Mouse (Mus musculus) hindbrain, embryonic 16.5 days (tissue): ENCODE results near the gene Gas8. TPM values are rescaled to one million over a fixed set of nuclear protein-coding genes. Genes with fewer than 3 reads are reported as not detected.
"Not testable (repeated sequence)": the region's sequence is repeated elsewhere in the genome, so short reads cannot be mapped to it uniquely, and the experiment has no call there.

Source experiments
- ATAC-seq: fragments of 200-750 bp; cut with Nextera tagmentation; 2 replicates; pipeline ENCODE4 v1.8.0; 2017; ENCODE audit warnings: moderate TSS enrichment, moderate library complexity
- H3K27ac ChIP-seq: fragments of 300-500 bp; sonication (generic); 2 replicates; pipeline ENCODE4 v1.5.1; 2014; ENCODE audit warnings: low read depth, mild to moderate bottlenecking, control low read depth, low read length, moderate library complexity
- H3K27me3 ChIP-seq: fragments of 300-500 bp; sonication (generic); replicated peaks from 2 replicates; pipeline ENCODE4 v1.6.1; 2014; ENCODE audit warnings: low read length; ENCODE audit not compliant: control insufficient read depth, insufficient read depth
- H3K36me3 ChIP-seq: fragments of 300-500 bp; sonication (generic); 2 replicates; pipeline ENCODE4 v1.6.1; 2014; ENCODE audit warnings: mild to moderate bottlenecking, low read length, moderate library complexity, mixed read lengths; ENCODE audit not compliant: control insufficient read depth, insufficient read depth
- H3K4me1 ChIP-seq: fragments of 300-500 bp; sonication (generic); 2 replicates; pipeline ENCODE4 v1.6.1; 2014; ENCODE audit warnings: low read depth, low read length; ENCODE audit not compliant: control insufficient read depth, insufficient read depth
- H3K4me2 ChIP-seq: fragments of 300-500 bp; sonication (generic); 2 replicates; pipeline ENCODE4 v1.6.1; 2014; ENCODE audit warnings: mild to moderate bottlenecking, low read length, control low read depth, moderate library complexity
- H3K4me3 ChIP-seq: fragments of 300-500 bp; sonication (generic); 2 replicates; pipeline ENCODE4 v1.5.1; 2014; ENCODE audit warnings: mild to moderate bottlenecking, low read length, control low read depth, moderate library complexity
- H3K9ac ChIP-seq: fragments of 300-500 bp; sonication (generic); 2 replicates; pipeline ENCODE4 v1.6.1; 2014; ENCODE audit warnings: low read depth, mild to moderate bottlenecking, control low read depth, low read length, moderate library complexity
- H3K9me3 ChIP-seq: fragments of 300-500 bp; sonication (generic); 2 replicates; pipeline ENCODE4 v1.6.1; 2014; ENCODE audit warnings: mild to moderate bottlenecking, low read length, moderate library complexity; ENCODE audit not compliant: control insufficient read depth
- WGBS: fragments of 180-500 bp; shearing (Covaris S2); extraction: QIAGEN DNeasy Blood & Tissue Kit; methylation state at CpG from one replicate; pipeline ENCODE4 v1.1.7; 2014; 5-methylcytosine and 5-hydroxymethylcytosine counted together
- polyA plus RNA-seq: library from polyadenylated mRNA; unstranded; fragments of >200 nt; fragmentation: Nextera tagmentation; extraction: Ambion mirVana; gene quantifications from 2 replicates; pipeline ENCODE4 v1.2.1, GENCODE M21; 2015

The Gas8 gene
- polyA plus RNA-seq, 1 experiment from 2014 or later: 40.9 TPM

DNA sequence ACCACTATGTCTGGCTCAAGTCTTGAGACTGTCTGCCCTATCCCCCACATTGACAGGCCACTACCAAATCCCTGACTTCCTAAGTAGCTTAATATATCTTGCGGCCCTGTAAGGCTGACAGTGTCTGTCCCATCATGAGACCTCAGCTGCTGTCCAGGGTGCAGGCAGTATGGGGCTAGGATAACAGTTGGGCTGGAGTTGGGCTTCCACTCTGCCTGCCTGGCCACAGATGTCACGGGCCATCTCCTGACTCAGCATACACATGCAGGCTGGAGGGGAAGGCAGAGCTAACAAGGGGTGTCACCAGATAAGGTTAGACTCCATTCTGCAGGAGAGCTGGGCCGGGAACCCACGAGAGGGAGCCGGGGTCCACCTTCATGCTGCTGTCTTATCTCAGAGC lies 11.5 kb upstream of the Gas8 start:
- WGBS: 100% methylated on average over 5 of the region's 5 CpGs
- Histone ChIP-seq H3K4me1 (no peaks in the 10 kb centered on the region), H3K36me3 (peaks cover 54% of the 10 kb centered on the region), H3K4me3 (no peak overlapping the region), H3K27ac (no peak overlapping the region), H3K9ac (no peak overlapping the region), H3K27me3 (no peaks in the 10 kb centered on the region), H3K4me2 (no peak overlapping the region), H3K9me3 (no peaks in the 10 kb centered on the region)
- ATAC-seq: no peak

DNA sequence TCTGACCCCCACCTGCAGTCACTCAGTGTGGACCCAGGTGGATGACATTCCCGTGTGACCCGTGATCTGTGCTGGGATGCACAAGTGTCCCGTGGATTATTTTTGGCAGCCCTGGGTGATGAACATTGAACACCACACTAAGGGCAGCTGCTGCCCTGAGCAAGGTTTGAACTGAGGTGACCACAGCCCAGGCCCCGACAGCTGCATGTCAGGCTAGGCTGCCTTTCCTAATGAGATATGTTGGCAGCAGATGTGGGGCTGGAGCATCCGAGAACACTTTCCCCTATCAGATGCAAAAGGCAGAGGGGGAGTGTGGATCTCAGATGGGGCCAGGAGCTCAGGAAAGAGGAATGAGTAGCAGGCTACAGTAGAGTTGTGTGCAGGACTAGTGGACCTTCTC lies 7.8 kb upstream of the Gas8 start:
- no peak for ATAC-seq
- H3K4me1 ChIP-seq: peaks cover 17% of the 10 kb centered on the region
- H3K36me3 ChIP-seq: peaks cover 37% of the 10 kb centered on the region
- H3K27ac ChIP-seq: no peak overlapping the region
- 83% methylated on average over 5 of the region's 5 CpGs for WGBS
- H3K4me2 ChIP-seq: no peak overlapping the region
- H3K27me3 ChIP-seq: no peaks in the 10 kb centered on the region
- H3K4me3 ChIP-seq: no peak overlapping the region
- no peak overlapping the region for H3K9ac ChIP-seq
- no peaks in the 10 kb centered on the region for H3K9me3 ChIP-seq

DNA sequence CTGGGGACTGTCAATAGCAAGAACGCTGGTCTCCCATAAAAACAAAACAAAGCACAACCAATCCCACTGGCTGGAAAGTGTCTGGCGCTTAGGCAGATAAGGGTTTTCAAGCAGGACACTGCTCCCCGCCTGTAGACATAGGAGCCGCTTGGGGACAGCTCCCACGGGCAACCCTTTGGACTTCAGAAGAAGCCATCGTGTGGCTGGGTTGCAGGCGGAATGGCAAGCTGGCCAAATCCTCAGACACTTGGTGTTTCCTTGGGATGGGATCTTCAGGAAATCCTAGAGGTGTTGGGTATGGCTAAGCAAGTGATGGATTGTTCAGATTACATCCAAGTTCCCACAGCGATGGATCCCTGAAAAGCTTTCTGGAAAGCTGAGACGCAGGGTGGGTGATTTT lies 4.5 kb upstream of the Gas8 start:
- whole genome bisulfite sequencing: 4% methylated on average over 9 of the region's 9 CpGs
- ATAC-seq: no peak
- peak overlapping the region; percentile 62 for H3K4me2 ChIP-seq
- H3K4me1 ChIP-seq: peaks cover 25% of the 10 kb centered on the region
- H3K9ac ChIP-seq: peak overlapping the region; percentile 86
- peaks cover 7% of the 10 kb centered on the region; the same call in 1 of the 2 replicates for H3K36me3 ChIP-seq
- no peaks in the 10 kb centered on the region for H3K27me3 ChIP-seq
- no peaks in the 10 kb centered on the region for H3K9me3 ChIP-seq
- peak overlapping the region; percentile 88 for H3K27ac ChIP-seq
- peak overlapping the region; percentile 54 for H3K4me3 ChIP-seq

DNA sequence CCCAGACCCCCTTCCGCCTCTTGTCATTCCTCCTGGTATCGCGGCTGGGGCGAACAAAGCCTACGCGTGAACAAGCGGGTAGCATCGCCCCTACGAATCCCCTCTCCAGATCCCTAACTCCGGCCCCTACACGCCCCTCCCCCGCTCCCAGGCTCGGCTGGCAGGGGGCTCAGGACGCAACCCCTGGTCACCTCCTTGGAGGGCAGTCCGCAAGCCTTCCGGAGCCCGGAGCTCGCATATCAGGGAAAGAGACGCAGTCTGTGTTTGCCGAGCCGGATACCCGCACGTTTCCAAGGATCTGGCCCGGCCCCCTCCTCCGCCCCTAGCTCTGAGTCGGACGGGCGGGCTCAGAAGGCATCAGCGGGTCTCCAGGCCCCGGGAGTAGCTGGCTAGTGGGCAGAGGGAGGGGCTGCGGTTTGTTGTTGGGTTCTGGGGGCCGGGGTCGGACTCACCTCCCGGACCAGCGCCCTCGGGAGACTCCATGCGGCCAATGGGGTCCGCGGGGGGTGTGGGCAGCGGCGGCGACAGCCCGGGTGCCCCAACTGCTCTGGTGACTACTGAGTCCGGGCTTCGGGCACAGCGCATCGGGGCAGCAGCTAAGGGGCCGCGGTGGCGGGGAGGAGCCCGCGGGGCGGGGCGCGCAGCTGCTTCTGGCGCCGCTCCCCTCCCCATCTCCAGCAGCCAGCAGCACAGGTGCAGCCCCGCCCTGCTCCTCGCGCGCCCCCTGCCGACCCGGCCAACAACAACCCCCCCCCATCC lies 3.7 kb upstream of the Gas8 start, which contains the start of gene Dbndd1:
TSS of gene Dbndd1 (minus strand) at position 683 of the 759 bp plus-strand sequence.
- Histone ChIP-seq H3K27ac (peak within 1 kb of the TSS; percentile 88), H3K27me3 (no peaks in the 10 kb centered on the region), H3K9ac (peak within 1 kb of the TSS; percentile 86), H3K36me3 (no peaks in the 10 kb centered on the region), H3K4me1 (peaks cover 32% of the 10 kb centered on the region), H3K4me2 (peak within 1 kb of the TSS; percentile 62), H3K9me3 (no peaks in the 10 kb centered on the region), H3K4me3 (peak within 1 kb of the TSS; percentile 54)
- peak; percentile 58 for ATAC-seq
- WGBS: 1% methylated on average over 44 of the region's 63 CpGs

DNA sequence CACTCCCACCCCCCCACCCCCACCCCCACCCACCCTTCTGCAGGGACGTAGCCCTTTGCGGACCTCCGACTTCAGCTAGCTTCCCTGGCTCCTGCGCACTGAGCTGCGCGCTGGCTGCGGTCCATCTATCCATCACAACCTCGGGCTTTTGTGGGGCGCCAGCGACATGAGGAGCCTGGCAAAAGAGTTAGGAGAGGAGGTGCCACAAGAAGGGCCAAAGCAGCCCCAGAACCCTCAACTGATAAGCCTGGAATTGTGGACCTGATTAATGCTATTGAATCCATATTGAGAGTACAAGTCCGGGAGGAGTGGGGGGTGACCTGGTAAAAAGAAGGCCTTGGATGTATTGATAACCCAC lies 3.1 kb upstream of the Gas8 start:
- Histone ChIP-seq H3K9me3 (no peaks in the 10 kb centered on the region), H3K27ac (peak overlapping the region; percentile 88), H3K4me1 (peaks cover 32% of the 10 kb centered on the region), H3K9ac (peak overlapping the region; percentile 86), H3K27me3 (no peaks in the 10 kb centered on the region), H3K4me3 (peak overlapping the region; percentile 54), H3K36me3 (peaks cover under 1% of the 10 kb centered on the region; the same call in 1 of the 2 replicates), H3K4me2 (peak overlapping the region; percentile 62)
- ATAC-seq: no peak
- WGBS: 0% methylated on average over 4 of the region's 11 CpGs

DNA sequence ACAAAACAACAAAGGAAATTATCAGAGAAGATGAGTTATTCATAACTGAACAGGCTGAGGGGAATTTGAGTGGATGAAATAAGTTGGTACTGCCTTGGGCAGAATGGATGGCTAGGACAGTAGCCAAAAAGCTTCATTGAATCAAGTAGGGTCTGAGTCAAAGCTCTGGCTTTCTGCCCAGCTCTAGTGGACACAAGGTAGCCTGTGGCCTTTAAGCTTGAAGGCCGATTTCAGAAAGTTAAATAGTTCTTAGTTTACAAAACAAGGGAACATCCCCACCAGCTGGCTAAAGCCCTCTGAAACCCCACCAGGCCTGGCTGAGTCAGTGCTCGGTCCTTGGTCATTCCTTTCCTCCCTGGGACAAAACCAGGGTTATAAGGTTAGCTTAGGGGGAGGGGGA lies 2.0 kb upstream of the Gas8 start:
- no peak for ATAC-seq
- Histone ChIP-seq H3K9me3 (no peaks in the 10 kb centered on the region), H3K4me2 (no peak overlapping the region), H3K4me3 (no peak overlapping the region), H3K9ac (no peak overlapping the region), H3K27me3 (no peaks in the 10 kb centered on the region), H3K36me3 (peaks cover 2% of the 10 kb centered on the region; the same call in 1 of the 2 replicates), H3K4me1 (peaks cover 32% of the 10 kb centered on the region), H3K27ac (no peak overlapping the region)
- 41% methylated on average over 2 of the region's 2 CpGs for WGBS

DNA sequence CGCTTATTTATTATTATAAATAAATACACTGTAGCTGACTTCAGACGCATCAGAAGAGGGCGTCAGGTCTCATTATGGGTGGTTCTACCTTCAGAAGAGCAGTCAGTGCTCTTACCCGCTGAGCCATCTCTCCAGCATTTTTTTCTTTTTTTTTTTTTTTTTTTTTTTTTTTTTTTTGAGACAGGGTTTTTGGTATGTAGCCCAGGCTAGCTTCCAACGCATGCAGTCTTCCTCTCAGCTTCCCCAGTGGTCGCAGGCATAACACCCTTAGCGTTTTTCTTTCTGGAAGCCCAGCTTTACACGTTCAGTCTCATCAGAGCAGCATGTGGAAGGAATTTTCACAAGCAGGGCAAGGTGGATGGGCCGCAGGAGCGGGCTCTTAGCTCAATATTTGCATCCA lies 462 bp upstream of the Gas8 start:
- no peaks in the 10 kb centered on the region for H3K9me3 ChIP-seq
- peaks cover 22% of the 10 kb centered on the region for H3K4me1 ChIP-seq
- H3K4me2 ChIP-seq: peak overlapping the region; percentile 90
- ATAC-seq: no peak
- H3K27ac ChIP-seq: 0 out of 2 replicates have a peak overlapping the region, but pooled peaks have one; percentile 45
- peak overlapping the region; percentile 81 for H3K4me3 ChIP-seq
- peaks cover 8% of the 10 kb centered on the region for H3K36me3 ChIP-seq
- no peaks in the 10 kb centered on the region for H3K27me3 ChIP-seq
- 40% methylated on average over 10 of the region's 10 CpGs for WGBS
- H3K9ac ChIP-seq: peak overlapping the region; percentile 85

DNA sequence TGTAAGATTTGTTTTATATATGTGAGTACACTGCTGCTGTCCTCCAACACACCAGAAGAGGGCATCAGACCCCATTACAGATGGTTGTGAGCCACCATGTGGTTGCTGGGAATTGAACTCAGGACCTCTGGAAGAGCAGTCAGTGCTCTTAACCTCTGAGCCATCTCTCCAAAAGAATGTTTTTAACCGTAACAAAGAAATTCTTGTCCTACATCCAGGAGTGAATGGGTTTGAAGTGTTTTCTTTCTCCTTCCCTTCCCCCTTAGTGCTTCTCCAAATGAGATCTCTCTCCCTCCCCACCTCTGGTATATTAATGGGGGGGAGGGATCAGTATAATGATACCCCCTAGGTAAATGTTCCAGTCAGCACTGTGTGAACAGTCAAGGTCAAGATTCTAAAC lies 1.4 kb downstream of the Gas8 start:
- H3K4me2 ChIP-seq, H3K27ac ChIP-seq, H3K9me3 ChIP-seq, ATAC-seq, H3K9ac ChIP-seq, H3K4me3 ChIP-seq, H3K27me3 ChIP-seq: not testable (repeated sequence)
- Histone ChIP-seq H3K36me3 (peaks cover 17% of the 10 kb centered on the region), H3K4me1 (peaks cover 18% of the 10 kb centered on the region)
- 83% methylated on average over 1 of the region's 1 CpGs for WGBS

DNA sequence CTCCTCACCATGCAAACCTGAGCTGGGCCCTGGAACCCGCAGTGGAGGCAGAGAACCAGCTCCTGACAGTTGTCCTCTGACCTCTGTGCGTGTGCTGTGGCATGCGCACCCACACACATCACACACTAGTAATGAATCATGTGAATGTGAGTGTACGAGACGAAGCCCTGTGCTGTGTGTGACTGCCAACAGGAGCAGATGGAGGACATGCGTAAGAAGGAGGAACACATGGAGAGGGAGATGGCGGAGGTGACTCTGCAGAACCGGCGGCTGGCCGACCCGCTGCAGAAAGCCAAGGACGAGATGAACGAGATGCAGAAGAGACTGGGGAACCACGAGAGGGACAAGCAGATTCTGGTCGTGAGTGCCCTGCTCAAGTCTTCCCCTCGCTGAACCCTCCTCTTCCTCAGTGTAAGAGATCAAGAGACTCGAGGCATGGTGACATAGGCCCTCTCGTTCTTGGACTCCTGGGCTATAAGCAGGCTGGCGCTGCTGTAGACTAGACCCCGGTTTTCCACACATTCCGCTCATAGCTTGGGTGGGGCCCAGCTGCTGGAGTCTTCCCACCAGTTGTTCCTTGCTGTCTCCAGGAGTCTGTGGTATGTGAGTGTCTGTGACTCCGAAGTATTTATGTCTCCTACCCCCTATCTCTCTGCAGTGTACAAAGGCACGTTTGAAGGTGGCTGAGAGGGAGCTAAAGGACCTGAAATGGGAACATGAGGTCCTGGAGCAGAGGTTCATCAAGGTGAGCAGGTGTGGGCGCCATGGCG lies 9.3 kb downstream of the Gas8 start:
- Histone ChIP-seq H3K9me3 (no peaks in the 10 kb centered on the region), H3K27me3 (no peaks in the 10 kb centered on the region), H3K27ac (no peak overlapping the region), H3K9ac (no peak overlapping the region), H3K4me1 (no peaks in the 10 kb centered on the region), H3K4me2 (no peak overlapping the region), H3K36me3 (peaks cover 55% of the 10 kb centered on the region), H3K4me3 (no peak overlapping the region)
- WGBS: 91% methylated on average over 25 of the region's 25 CpGs
- ATAC-seq: no peak
